Mouse (Mus musculus) skeletal muscle tissue, adult 2 months (tissue): Measurements from ENCODE around the gene Efhc1.

ENCODE experiments used
- DNase-seq: peaks from one replicate; pipeline ENCODE4 v3.0.0-alpha.2; 2012; ENCODE audit warnings: low read depth, low spot score

Efhc1 gene

DNA sequence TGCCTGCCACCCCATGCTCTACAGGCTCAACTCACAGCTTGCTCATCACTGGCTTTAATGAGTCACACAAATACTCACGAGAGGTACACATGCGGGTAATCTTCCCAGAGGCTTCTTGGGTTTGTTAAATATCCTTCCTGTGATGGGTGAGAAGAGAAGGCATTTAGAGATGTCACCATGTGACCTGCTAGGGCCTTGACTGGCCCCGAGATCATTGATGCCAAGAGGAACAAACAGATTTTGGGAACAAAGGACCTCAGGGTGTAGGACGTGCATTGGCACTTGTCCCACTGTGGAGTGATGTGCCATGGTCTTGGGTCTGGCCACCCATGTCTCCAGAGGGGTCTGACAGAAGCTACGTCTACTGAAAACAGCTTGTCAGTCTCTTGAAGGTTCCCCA lies 55.3 kb downstream of the Efhc1 start:
- no peak for DNase-seq

GRCm38 (mm10) chr1:21007941-21008701 lies 56.7 kb downstream of the Efhc1 start:
- DNase-seq = no peak

- DNase-seq = peak; percentile 66
Observed at GRCm38 (mm10) chr1:21008891-21009290, 57.5 kb downstream of the Efhc1 start.

DNA sequence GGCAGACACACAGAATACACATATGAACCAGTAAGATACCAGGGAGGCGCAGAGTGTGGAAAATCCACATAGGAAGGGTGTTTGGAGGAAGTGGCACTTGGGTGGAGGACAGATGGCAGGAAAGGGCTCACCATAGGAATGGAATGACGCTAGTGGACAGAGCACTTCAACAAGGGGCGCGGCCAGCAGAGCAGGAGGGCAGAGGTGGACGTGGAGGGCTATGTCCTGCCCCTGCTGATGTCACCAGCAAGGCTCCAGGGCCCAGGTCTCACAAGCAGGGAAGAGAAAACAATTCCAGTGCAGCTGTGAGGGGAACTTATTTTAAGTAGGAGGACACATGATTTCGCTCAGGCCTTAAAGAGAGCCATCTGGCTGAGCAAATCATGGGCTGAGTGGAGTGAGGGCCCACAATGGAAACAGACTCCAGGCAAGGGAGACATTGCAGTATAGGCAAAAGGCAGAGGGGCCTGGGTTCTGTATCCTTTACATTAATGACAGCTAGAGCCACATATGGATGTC lies 58.9 kb downstream of the Efhc1 start:
- DNase-seq = no peak

DNA sequence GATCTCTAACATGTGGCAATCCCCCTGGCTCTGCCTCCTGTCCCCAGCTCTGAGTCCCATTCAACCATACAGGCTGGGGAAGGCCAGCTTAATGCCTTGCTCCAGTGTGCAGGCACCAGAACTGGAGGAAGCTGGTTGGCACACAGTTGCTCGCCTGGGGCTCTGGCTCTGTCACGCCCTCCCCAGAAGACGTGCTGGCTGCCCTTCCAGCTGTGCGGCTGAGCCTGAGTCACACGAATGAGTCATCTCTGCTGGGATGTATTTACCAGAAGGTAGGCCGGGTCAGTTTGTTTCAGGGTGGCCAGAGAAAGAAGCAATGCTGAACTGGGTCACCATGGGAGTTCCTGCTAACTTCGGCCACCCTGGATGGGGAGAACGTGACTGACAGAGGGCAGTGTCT lies 63.0 kb downstream of the Efhc1 start:
- DNase-seq = peak; percentile 81

GRCm38 (mm10) chr1:21023101-21023500 lies 71.7 kb downstream of the Efhc1 start:
- DNase-seq = no peak

- no peak for DNase-seq
Observed at GRCm38 (mm10) chr1:21025203-21025602, 73.8 kb downstream of the Efhc1 start.

GRCm38 (mm10) chr1:21026534-21026933 lies 75.1 kb downstream of the Efhc1 start:
- DNase-seq = no peak

- no peak for DNase-seq
Observed at GRCm38 (mm10) chr1:21029000-21029399, 77.6 kb downstream of the Efhc1 start.

- DNase-seq = no peak
Observed at GRCm38 (mm10) chr1:21031650-21032049, 80.2 kb downstream of the Efhc1 start.

DNA sequence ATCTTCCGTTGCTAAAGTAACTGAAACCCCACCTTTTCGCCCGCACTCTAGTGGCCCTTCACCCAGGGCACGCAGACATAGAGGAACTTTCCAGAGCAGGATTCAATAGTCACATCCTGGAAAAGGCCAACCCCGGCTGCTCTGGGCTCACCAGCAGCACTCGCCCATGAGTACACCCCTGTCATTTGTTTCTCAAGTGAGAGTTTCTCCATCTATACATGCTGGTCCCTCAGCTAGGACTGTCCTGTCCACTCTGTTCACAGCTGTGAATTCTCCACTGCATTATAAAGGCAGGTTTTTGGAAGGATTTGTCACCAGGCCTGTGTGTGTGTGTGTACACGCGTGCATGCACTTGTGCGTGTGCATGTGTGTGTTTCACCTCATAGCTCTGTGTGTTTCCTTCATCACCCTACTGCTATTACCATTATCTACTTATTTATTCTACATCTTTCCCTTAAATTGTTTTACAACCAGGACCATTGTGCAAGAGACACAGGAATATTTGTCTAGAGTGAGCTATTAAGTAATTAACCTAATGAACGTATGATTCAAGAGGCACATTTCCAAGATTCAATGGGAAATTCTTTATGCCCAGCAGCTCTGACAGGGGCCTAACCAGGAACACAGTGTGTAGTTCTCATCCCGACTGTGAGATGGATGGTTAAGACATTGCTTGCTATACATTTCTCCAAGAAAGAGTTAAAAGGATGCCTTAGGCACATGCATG lies 81.8 kb downstream of the Efhc1 start:
- DNase-seq = no peak

DNA sequence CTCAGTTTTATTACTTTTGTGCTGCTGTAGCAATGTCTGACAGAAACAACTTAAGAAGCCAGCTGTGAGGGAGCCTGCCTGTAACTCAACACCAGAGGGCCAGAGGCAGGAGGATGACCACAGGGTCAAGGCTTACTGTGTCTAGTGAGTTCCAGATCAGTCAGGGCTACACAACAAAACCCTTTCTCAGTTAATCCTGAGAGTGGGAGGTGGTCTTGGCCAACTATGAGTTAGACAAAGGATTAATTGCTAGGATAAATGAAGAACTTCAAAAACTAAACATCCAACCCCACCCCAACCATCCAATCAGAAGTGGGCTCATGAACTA lies 82.3 kb downstream of the Efhc1 start:
- DNase-seq = no peak

- DNase-seq = no peak
Observed at GRCm38 (mm10) chr1:21035878-21036277, 84.5 kb downstream of the Efhc1 start.

DNA sequence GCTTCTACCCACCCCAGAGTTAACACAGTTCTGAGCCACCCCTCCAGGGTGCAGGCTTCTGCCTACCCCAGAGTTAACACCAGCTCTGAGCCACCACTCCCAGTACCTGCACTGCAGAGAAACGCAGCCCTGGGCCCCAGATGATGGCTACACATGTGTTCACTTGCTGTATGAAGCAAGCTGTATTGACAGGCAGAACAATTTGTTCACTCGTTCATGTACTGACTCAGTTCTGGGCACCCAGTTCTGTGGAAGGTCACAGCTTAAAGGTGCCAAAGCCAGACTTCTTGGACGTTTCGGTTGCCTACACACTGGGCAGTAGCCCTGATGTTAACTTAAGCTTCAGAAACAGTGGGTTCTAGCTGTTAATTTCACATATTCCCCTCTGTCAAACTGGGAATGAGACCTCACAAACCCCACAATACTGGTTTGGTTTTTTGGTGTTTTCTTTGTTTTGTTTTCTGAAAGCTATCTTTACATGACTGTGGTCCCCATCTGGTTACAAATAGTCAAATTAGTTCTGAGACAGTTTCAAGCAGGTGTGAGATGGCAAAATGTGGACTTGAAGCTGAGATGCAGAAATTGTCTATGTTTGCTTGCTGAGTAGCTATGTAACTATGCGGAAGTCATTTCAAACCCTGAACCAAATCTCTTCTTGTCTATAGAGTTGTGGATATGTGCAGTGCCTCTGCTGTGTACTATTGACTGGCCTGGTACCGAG lies 86.6 kb downstream of the Efhc1 start:
- DNase-seq = no peak

GRCm38 (mm10) chr1:21039564-21039963 lies 88.1 kb downstream of the Efhc1 start:
- DNase-seq = no peak

DNA sequence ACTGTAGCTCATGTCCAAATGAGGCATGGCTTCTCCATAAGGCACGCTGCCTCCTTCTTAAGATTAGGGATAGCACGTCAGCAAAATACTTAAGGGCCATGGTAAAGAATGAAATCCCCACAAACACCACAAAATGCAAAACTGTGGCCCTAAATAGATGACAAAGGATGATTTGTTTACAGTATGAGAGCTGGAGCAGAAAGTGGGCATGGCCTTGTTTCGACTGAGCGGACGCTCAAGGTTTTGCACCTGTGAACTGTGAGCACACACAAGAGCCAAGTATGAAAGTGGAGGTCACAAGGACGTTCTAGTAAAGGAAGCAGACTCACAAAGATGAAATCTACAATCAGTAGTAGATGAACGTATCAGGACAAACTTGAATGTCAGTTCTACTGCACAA lies 88.7 kb downstream of the Efhc1 start:
- DNase-seq = no peak
